Mouse (Mus musculus) kidney, postnatal 0 days (tissue): ENCODE measurements around the gene Stau1. TPM values are rescaled to one million over a fixed set of nuclear protein-coding genes. Genes with fewer than 3 reads are reported as not detected.

Experiments
- ATAC-seq: fragments of 200-750 bp; cut with Nextera tagmentation; replicated peaks from 2 replicates; pipeline ENCODE4 v1.8.0; 2017; ENCODE audit warnings: low read depth, moderate number of reproducible peaks, moderate TSS enrichment, moderate library complexity; ENCODE audit not compliant: low FRiP score
- DNase-seq: peaks from one replicate; pipeline ENCODE4 v3.0.0-alpha.2; 2016; ENCODE audit warnings: low spot score
- H3K27ac ChIP-seq: fragments of 300-500 bp; sonication (generic); 2 replicates; pipeline ENCODE4 v1.5.1; 2014; ENCODE audit warnings: mild to moderate bottlenecking
- H3K27me3 ChIP-seq: fragments of 300-500 bp; sonication (generic); 2 replicates; pipeline ENCODE4 v1.6.1; 2014; ENCODE audit warnings: low read length, mixed read lengths; ENCODE audit not compliant: insufficient read depth
- H3K36me3 ChIP-seq: fragments of 300-500 bp; sonication (generic); 2 replicates; pipeline ENCODE4 v1.6.1; 2014; ENCODE audit warnings: low read length, mixed read lengths; ENCODE audit not compliant: insufficient read depth
- H3K4me1 ChIP-seq: fragments of 300-500 bp; sonication (generic); replicated peaks from 2 replicates; pipeline ENCODE4 v1.6.1; 2014; ENCODE audit warnings: antibody characterized with exemption, low read length, mixed read lengths; ENCODE audit not compliant: insufficient read depth
- H3K4me2 ChIP-seq: fragments of 300-500 bp; sonication (generic); 2 replicates; pipeline ENCODE4 v1.6.1; 2014; ENCODE audit warnings: mild to moderate bottlenecking, low read length, moderate library complexity, mixed read lengths
- H3K4me3 ChIP-seq: fragments of 300-500 bp; sonication (generic); replicated peaks from 2 replicates; pipeline ENCODE4 v1.5.1; 2014; ENCODE audit warnings: low read depth, low read length
- H3K9ac ChIP-seq: fragments of 300-500 bp; sonication (generic); 2 replicates; pipeline ENCODE4 v1.6.1; 2014; ENCODE audit warnings: low read depth, low read length
- H3K9me3 ChIP-seq: fragments of 300-500 bp; sonication (generic); replicated peaks from 2 replicates; pipeline ENCODE4 v1.6.1; 2016; ENCODE audit warnings: low read length, inconsistent platforms, mixed read lengths
- CTCF ChIP-seq: IDR thresholded peaks from 2 replicates; pipeline ENCODE4 v1.5.1; 2016; ENCODE audit warnings: antibody characterized with exemption, low read depth, mild to moderate bottlenecking, moderate library complexity
- whole genome bisulfite sequencing: fragments of 180-500 bp; shearing (Covaris S2); extraction: QIAGEN DNeasy Blood & Tissue Kit; methylation state at CpG from one replicate; pipeline ENCODE4 v1.1.7; 2014; 5-methylcytosine and 5-hydroxymethylcytosine counted together
- polyA plus RNA-seq: library from polyadenylated mRNA; unstranded; fragments of >200 nt; fragmentation: Nextera tagmentation; extraction: Ambion mirVana; gene quantifications from 2 replicates; pipeline ENCODE4 v1.2.1, GENCODE M21; 2015

The Stau1 gene
- polyA plus RNA-seq, 1 experiment from 2014 or later, result 61.4 TPM

DNA sequence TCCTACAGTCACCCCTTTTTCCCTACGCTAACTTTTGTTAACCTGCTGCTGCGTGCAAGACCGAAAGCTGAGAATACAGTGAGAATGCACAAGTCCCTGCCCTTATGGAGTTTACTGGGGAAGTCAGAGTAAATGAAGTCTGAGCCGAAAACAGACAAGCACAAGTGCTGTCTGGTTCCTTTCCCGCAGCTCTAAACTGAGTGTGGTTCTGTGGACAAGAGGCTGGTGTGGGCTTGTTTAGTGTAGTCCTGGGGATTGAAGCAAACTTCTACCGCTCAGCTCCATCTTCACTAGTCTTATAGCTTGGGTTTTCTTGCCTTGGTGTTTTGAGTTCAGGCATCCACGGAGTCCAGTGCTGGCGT, 415 bp upstream of the Stau1 start:
- no peak for TF ChIP-seq CTCF

GRCm38 (mm10) chr2:166995021-166995795, 891 bp downstream of the Stau1 start:
- under 1% methylated on average over 28 of the region's 28 CpGs for WGBS
- peak overlapping the region; percentile 95 for H3K27ac ChIP-seq
- H3K4me1 ChIP-seq, result peaks cover 20% of the 10 kb centered on the region; the same call in 1 of the 2 replicates
- TF ChIP-seq CTCF, result no peak
- peak overlapping the region; percentile 92 for H3K9ac ChIP-seq
- H3K4me2 ChIP-seq, result peak overlapping the region; percentile 87
- peak overlapping the region; percentile 81 for H3K4me3 ChIP-seq
- H3K9me3 ChIP-seq, result no peaks in the 10 kb centered on the region
- ATAC-seq, result no peak
- H3K36me3 ChIP-seq, result no peaks in the 10 kb centered on the region
- DNase-seq, result peak; percentile 46
- no peaks in the 10 kb centered on the region for H3K27me3 ChIP-seq

More for the DNA sequence above, 415 bp upstream of the Stau1 start:
- H3K9ac ChIP-seq, result peak overlapping the region; percentile 44
- WGBS, result 28% methylated on average over 8 of the region's 8 CpGs
- H3K4me1 ChIP-seq, result peaks cover 20% of the 10 kb centered on the region; the same call in 1 of the 2 replicates
- peak overlapping the region; percentile 77 for H3K27ac ChIP-seq
- H3K27me3 ChIP-seq, result no peaks in the 10 kb centered on the region
- H3K9me3 ChIP-seq, result no peaks in the 10 kb centered on the region
- H3K4me3 ChIP-seq, result 0 out of 2 replicates have a peak overlapping the region, but pooled peaks have one; percentile 13
- H3K36me3 ChIP-seq, result no peaks in the 10 kb centered on the region
- H3K4me2 ChIP-seq, result peak overlapping the region; percentile 44
- ATAC-seq (peak; percentile 25), DNase-seq (no peak)

DNA sequence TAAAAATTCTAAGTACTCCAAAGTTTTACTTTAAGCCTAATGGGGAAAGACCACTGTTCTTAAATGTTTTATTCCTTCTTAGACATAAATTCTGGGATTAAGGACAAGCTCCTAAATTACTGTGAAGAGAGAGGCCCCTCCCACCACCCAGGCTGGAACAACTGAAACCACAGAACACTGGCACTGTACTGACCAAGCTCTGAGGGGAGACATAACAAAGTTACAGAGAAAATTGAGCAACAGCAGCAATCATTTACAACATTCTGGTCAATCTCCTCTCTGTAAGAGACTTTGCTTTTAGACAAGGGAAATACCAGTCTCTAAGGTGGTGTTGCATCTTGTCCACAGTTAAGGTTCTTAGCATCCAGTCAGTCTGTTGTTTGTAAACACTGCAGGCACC, 4.2 kb downstream of the Stau1 start:
- no peaks in the 10 kb centered on the region for H3K27me3 ChIP-seq

GRCm38 (mm10) chr2:166990861-166991260, 5.2 kb downstream of the Stau1 start:
- Histone ChIP-seq H3K9me3 (no peaks in the 10 kb centered on the region), H3K27ac (no peak overlapping the region), H3K4me2 (no peak overlapping the region), H3K27me3 (no peaks in the 10 kb centered on the region), H3K4me1 (peaks cover 20% of the 10 kb centered on the region; the same call in 1 of the 2 replicates), H3K4me3 (no peak overlapping the region), H3K36me3 (no peaks in the 10 kb centered on the region), H3K9ac (no peak overlapping the region)
- DNase-seq, result no peak
- no peak for ATAC-seq
- 68% methylated on average over 7 of the region's 7 CpGs for WGBS
- TF ChIP-seq CTCF, result peak; percentile 30; the same call in 1 of the 2 replicates

More for the DNA sequence above, 4.2 kb downstream of the Stau1 start:
- Histone ChIP-seq H3K36me3 (no peaks in the 10 kb centered on the region), H3K9ac (no peak overlapping the region), H3K4me2 (no peak overlapping the region), H3K4me3 (no peak overlapping the region), H3K27ac (no peak overlapping the region), H3K9me3 (no peaks in the 10 kb centered on the region), H3K4me1 (peaks cover 20% of the 10 kb centered on the region; the same call in 1 of the 2 replicates)
- no peak for ATAC-seq
- TF ChIP-seq CTCF, result no peak
- DNase-seq, result peak; percentile 46

DNA sequence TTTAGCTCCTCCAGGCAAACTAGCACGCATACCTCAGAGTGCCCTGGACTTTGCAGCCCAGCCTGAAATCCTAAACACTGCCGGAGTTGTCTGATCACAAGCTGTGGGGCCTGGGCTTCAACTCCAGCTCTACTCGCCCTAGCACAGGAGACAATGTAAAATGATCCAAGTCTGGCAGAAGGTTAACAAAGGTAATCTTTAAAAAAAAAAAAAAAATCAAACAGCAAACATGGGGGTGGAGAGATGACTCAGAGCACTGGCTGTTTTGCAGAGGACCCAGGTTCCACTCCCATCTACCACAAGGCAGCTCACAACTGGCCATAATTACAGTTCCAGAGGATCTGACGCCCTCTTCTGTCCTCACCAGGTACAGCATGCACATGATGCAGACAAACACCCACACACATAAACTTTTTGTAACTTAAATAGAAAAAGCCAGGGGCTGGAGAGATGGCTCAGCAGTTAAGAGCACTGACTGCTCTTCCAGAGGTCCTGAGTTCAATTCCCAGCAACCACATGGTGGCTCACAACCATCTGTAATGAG, 12.7 kb downstream of the Stau1 start:
- peak; percentile 16; the same call in 1 of the 2 replicates for TF ChIP-seq CTCF

DNA sequence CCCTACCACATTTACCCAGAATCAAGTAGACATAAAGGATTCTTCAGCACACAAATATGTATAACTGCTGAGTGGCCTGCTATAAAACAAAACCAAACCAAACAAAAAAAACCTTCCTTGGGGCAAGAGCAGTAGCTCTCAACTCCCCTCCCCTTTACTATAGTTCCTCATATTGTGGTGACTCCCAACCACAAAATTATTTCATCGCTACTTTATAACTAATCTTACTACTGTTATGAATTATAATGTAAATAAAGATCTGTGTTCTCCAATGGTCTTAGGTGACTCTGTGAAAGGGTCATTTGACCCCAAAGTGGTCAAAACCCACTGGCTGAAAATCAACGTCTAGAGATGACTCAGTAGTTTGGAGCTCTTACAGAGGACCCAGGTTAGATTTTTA, 15.9 kb downstream of the Stau1 start:
- ATAC-seq (no peak), DNase-seq (no peak)
- Histone ChIP-seq H3K27me3 (no peaks in the 10 kb centered on the region), H3K4me3 (no peak overlapping the region), H3K9me3 (no peaks in the 10 kb centered on the region), H3K4me1 (peaks cover 10% of the 10 kb centered on the region), H3K27ac (no peak overlapping the region), H3K36me3 (no peaks in the 10 kb centered on the region), H3K4me2 (no peak overlapping the region), H3K9ac (no peak overlapping the region)
- 76% methylated on average over 2 of the region's 2 CpGs for WGBS
- TF ChIP-seq CTCF, result no peak

More for the DNA sequence above, 12.7 kb downstream of the Stau1 start:
- ATAC-seq (no peak), DNase-seq (no peak)
- Histone ChIP-seq H3K4me2 (no peak overlapping the region), H3K9me3 (no peaks in the 10 kb centered on the region), H3K36me3 (no peaks in the 10 kb centered on the region), H3K4me1 (no peaks in the 10 kb centered on the region), H3K4me3 (no peak overlapping the region), H3K9ac (no peak overlapping the region), H3K27me3 (no peaks in the 10 kb centered on the region), H3K27ac (no peak overlapping the region)
- WGBS, result 72% methylated on average over 4 of the region's 4 CpGs
